Mouse (Mus musculus): ENCODE data around the gene Ccnb2.

- TF ChIP-seq CTCF (conservative IDR thresholded peaks at IDR 0.05; ENCODE audit: low read length) (no peak), NANOG (IDR thresholded peaks at IDR 0.05; ENCODE audit: borderline replicate concordance, low read length) (no peak), POU5F1 (IDR thresholded peaks at IDR 0.05; ENCODE audit: borderline replicate concordance, low read length) (no peak)
Observed at GRCm38 (mm10) chr9:70382091-70382490, 39.3 kb downstream of the Ccnb2 start.

All from E14TG2a.4 (cell line).